Comparison of ENCODE assay signal across 8 mouse cellular contexts in genomic region chr9:119976704-119977556, GRCm38 (mm10). TPM values are rescaled to one million over a fixed set of nuclear protein-coding genes. Genes with fewer than 3 reads are reported as not detected.
DNase-seq lines count a peak whose midpoint lies in the region; ATAC-seq lines count a peak whose summit lies in the region.

No protein-coding gene starts in this region.

- H3K36me3 ChIP-seq in forebrain, embryonic 10.5 days (replicated peaks): peaks cover 40% of the 10 kb centered on the region
- no peaks in the 10 kb centered on the region for H3K36me3 ChIP-seq in forebrain, embryonic 11.5 days (ENCODE audit: control insufficient read depth, insufficient read depth, low read length)
- peaks cover 30% of the 10 kb centered on the region for H3K36me3 ChIP-seq in midbrain, embryonic 10.5 days
- no peaks in the 10 kb centered on the region for H3K36me3 ChIP-seq in midbrain, embryonic 16.5 days (ENCODE audit: control insufficient read depth, insufficient read depth, low read length)
- peaks cover 29% of the 10 kb centered on the region for H3K36me3 ChIP-seq in limb, embryonic 15.5 days
- peaks cover 31% of the 10 kb centered on the region for H3K36me3 ChIP-seq in hindbrain, embryonic 10.5 days

- no peak overlapping the region for H3K9ac ChIP-seq in forebrain, embryonic 11.5 days (ENCODE audit: low read length)
- H3K9ac ChIP-seq in midbrain, embryonic 16.5 days (ENCODE audit: low read depth, low read length): no peak overlapping the region
- no peak overlapping the region for H3K9ac ChIP-seq in limb, embryonic 15.5 days

- no peak overlapping the region for H3K4me2 ChIP-seq in forebrain, embryonic 11.5 days (ENCODE audit: low read depth, low read length, severe bottlenecking)
- no peak overlapping the region for H3K4me2 ChIP-seq in midbrain, embryonic 16.5 days (ENCODE audit: low read length)
- no peak overlapping the region for H3K4me2 ChIP-seq in limb, embryonic 15.5 days

- peak overlapping the region; percentile 42 for H3K27ac ChIP-seq in forebrain, embryonic 10.5 days
- H3K27ac ChIP-seq in forebrain, embryonic 11.5 days (ENCODE audit: low read depth, low read length): no peak overlapping the region
- 0 out of 2 replicates have a peak overlapping the region, but pooled peaks have one; percentile 33 for H3K27ac ChIP-seq in midbrain, embryonic 10.5 days (replicated peaks)
- H3K27ac ChIP-seq in midbrain, embryonic 16.5 days (ENCODE audit: low read length): no peak overlapping the region
- H3K27ac ChIP-seq in limb, embryonic 15.5 days: peak overlapping the region; percentile 27; the same call in 1 of the 2 replicates
- H3K27ac ChIP-seq in hindbrain, embryonic 10.5 days: no peak overlapping the region; the same call in 1 of the 2 replicates

- WGBS in forebrain, embryonic 10.5 days: 64% methylated on average over 17 of the region's 17 CpGs
- WGBS in forebrain, embryonic 11.5 days: 68% methylated on average over 17 of the region's 17 CpGs
- WGBS in midbrain, embryonic 10.5 days: 66% methylated on average over 17 of the region's 17 CpGs
- WGBS in midbrain, embryonic 16.5 days: 65% methylated on average over 17 of the region's 17 CpGs
- 26% methylated on average over 17 of the region's 17 CpGs for WGBS in limb, embryonic 15.5 days
- WGBS in hindbrain, embryonic 10.5 days: 64% methylated on average over 17 of the region's 17 CpGs

- no peak overlapping the region for H3K4me3 ChIP-seq in forebrain, embryonic 10.5 days
- no peak overlapping the region for H3K4me3 ChIP-seq in forebrain, embryonic 11.5 days (ENCODE audit: low read depth, low read length)
- no peak overlapping the region for H3K4me3 ChIP-seq in midbrain, embryonic 10.5 days
- no peak overlapping the region for H3K4me3 ChIP-seq in midbrain, embryonic 16.5 days (ENCODE audit: low read depth, low read length)
- H3K4me3 ChIP-seq in limb, embryonic 15.5 days: no peak overlapping the region
- H3K4me3 ChIP-seq in hindbrain, embryonic 10.5 days: no peak overlapping the region

- H3K9me3 ChIP-seq in forebrain, embryonic 10.5 days: 0 out of 2 replicates have a peak, but pooled peaks cover 3% of the 10 kb centered on the region
- H3K9me3 ChIP-seq in forebrain, embryonic 11.5 days (ENCODE audit: control insufficient read depth, low read length): no peaks in the 10 kb centered on the region
- no peaks in the 10 kb centered on the region for H3K9me3 ChIP-seq in midbrain, embryonic 10.5 days (replicated peaks)
- H3K9me3 ChIP-seq in midbrain, embryonic 16.5 days (replicated peaks; ENCODE audit: control insufficient read depth, low read length, poor library complexity, severe bottlenecking): no peaks in the 10 kb centered on the region
- H3K9me3 ChIP-seq in limb, embryonic 15.5 days: no peaks in the 10 kb centered on the region
- no peaks in the 10 kb centered on the region for H3K9me3 ChIP-seq in hindbrain, embryonic 10.5 days

- H3K4me1 ChIP-seq in forebrain, embryonic 10.5 days: peaks cover 55% of the 10 kb centered on the region
- H3K4me1 ChIP-seq in forebrain, embryonic 11.5 days (replicated peaks; ENCODE audit: control insufficient read depth, insufficient read depth, low read length): peaks cover 17% of the 10 kb centered on the region
- H3K4me1 ChIP-seq in midbrain, embryonic 10.5 days: peaks cover 54% of the 10 kb centered on the region
- peaks cover 12% of the 10 kb centered on the region for H3K4me1 ChIP-seq in midbrain, embryonic 16.5 days (ENCODE audit: control insufficient read depth, insufficient read depth, low read length)
- peaks cover 48% of the 10 kb centered on the region for H3K4me1 ChIP-seq in limb, embryonic 15.5 days
- peaks cover 54% of the 10 kb centered on the region for H3K4me1 ChIP-seq in hindbrain, embryonic 10.5 days (replicated peaks)

- ATAC-seq in forebrain, embryonic 11.5 days (replicated peaks; ENCODE audit: low FRiP score): no peak
- no peak for ATAC-seq in midbrain, embryonic 16.5 days
- no peak for ATAC-seq in limb, embryonic 15.5 days (ENCODE audit: insufficient number of reproducible peaks, low FRiP score, low TSS enrichment, low read depth)

- no peaks in the 10 kb centered on the region for H3K27me3 ChIP-seq in forebrain, embryonic 10.5 days (ENCODE audit: poor library complexity, severe bottlenecking)
- H3K27me3 ChIP-seq in forebrain, embryonic 11.5 days (ENCODE audit: control insufficient read depth, insufficient read depth, low read length): no peaks in the 10 kb centered on the region
- 0 out of 2 replicates have a peak, but pooled peaks cover 5% of the 10 kb centered on the region for H3K27me3 ChIP-seq in midbrain, embryonic 10.5 days (ENCODE audit: low read depth, poor library complexity, severe bottlenecking)
- H3K27me3 ChIP-seq in midbrain, embryonic 16.5 days (ENCODE audit: control insufficient read depth, insufficient read depth, low read depth, low read length): no peaks in the 10 kb centered on the region
- no peaks in the 10 kb centered on the region for H3K27me3 ChIP-seq in limb, embryonic 15.5 days
- H3K27me3 ChIP-seq in hindbrain, embryonic 10.5 days (ENCODE audit: insufficient read depth, poor library complexity, severe bottlenecking): no peaks in the 10 kb centered on the region; the same call in 1 of the 2 replicates

- DNase-seq in forebrain, embryonic 10.5 days (ENCODE audit: extremely low spot score, low spot score): no peak
- DNase-seq in forebrain, embryonic 11.5 days (ENCODE audit: low spot score): no peak
- DNase-seq in midbrain, embryonic 10.5 days (ENCODE audit: low spot score): no peak
- DNase-seq in thymus, postnatal 25 days: peak; percentile 50
- DNase-seq in embryo, embryonic 9.5 days (ENCODE audit: extremely low spot score): no peak
- no peak for DNase-seq in hindbrain, embryonic 10.5 days (ENCODE audit: low spot score)

RNA-seq across cellular contexts. Expression of gene Csrnp1, which starts 7.5 kb away (rescaled TPM):
- 3.3 and 4.2 TPM in 2 replicates for polyA plus RNA-seq in forebrain, embryonic 10.5 days (2016; fragmentation: Nextera tagmentation; extraction: Ambion mirVana)
- 1.5 and 1.6 TPM in 2 replicates for polyA plus RNA-seq in forebrain, embryonic 11.5 days (2014; fragmentation: Nextera tagmentation; extraction: Ambion mirVana)
- 1.9 and 2.7 TPM in 2 replicates for polyA plus RNA-seq in midbrain, embryonic 10.5 days (2016; fragmentation: Nextera tagmentation; extraction: Ambion mirVana)
- 0.75 and 1.0 TPM in 2 replicates for polyA plus RNA-seq in midbrain, embryonic 16.5 days (2015; fragmentation: Nextera tagmentation; extraction: Ambion mirVana)
- 8.3 and 9.1 TPM in 2 replicates for polyA plus RNA-seq in limb, embryonic 15.5 days (2015; fragmentation: Nextera tagmentation; extraction: Ambion mirVana)
- 3.5 and 4.6 TPM in 2 replicates for polyA plus RNA-seq in hindbrain, embryonic 10.5 days (2016; fragmentation: Nextera tagmentation; extraction: Ambion mirVana)

RNA-seq across cellular contexts. Expression of gene Ttc21a, which starts 39.5 kb away (rescaled TPM):
- polyA plus RNA-seq in forebrain, embryonic 10.5 days (2016; fragmentation: Nextera tagmentation; extraction: Ambion mirVana): 0.31 and 0.42 TPM in 2 replicates
- 0.11 and 0.33 TPM in 2 replicates for polyA plus RNA-seq in forebrain, embryonic 11.5 days (2014; fragmentation: Nextera tagmentation; extraction: Ambion mirVana)
- 0.16 and 0.42 TPM in 2 replicates for polyA plus RNA-seq in midbrain, embryonic 10.5 days (2016; fragmentation: Nextera tagmentation; extraction: Ambion mirVana)
- polyA plus RNA-seq in midbrain, embryonic 16.5 days (2015; fragmentation: Nextera tagmentation; extraction: Ambion mirVana): 1.0 and 1.3 TPM in 2 replicates
- polyA plus RNA-seq in limb, embryonic 15.5 days (2015; fragmentation: Nextera tagmentation; extraction: Ambion mirVana): 0.09 and 0.13 TPM in 2 replicates
- 0.71 and 1.4 TPM in 2 replicates for polyA plus RNA-seq in hindbrain, embryonic 10.5 days (2016; fragmentation: Nextera tagmentation; extraction: Ambion mirVana)

RNA-seq across cellular contexts. Expression of gene Gorasp1, which starts 39.6 kb away (rescaled TPM):
- polyA plus RNA-seq in forebrain, embryonic 10.5 days (2016; fragmentation: Nextera tagmentation; extraction: Ambion mirVana): 29.9 and 30.4 TPM in 2 replicates
- polyA plus RNA-seq in forebrain, embryonic 11.5 days (2014; fragmentation: Nextera tagmentation; extraction: Ambion mirVana): 19.3 and 25.7 TPM in 2 replicates
- 27.3 and 29.4 TPM in 2 replicates for polyA plus RNA-seq in midbrain, embryonic 10.5 days (2016; fragmentation: Nextera tagmentation; extraction: Ambion mirVana)
- polyA plus RNA-seq in midbrain, embryonic 16.5 days (2015; fragmentation: Nextera tagmentation; extraction: Ambion mirVana): 27.3 and 29.2 TPM in 2 replicates
- 35.5 and 35.8 TPM in 2 replicates for polyA plus RNA-seq in limb, embryonic 15.5 days (2015; fragmentation: Nextera tagmentation; extraction: Ambion mirVana)
- polyA plus RNA-seq in hindbrain, embryonic 10.5 days (2016; fragmentation: Nextera tagmentation; extraction: Ambion mirVana): 27.8 and 29.6 TPM in 2 replicates

RNA-seq across cellular contexts. Expression of gene Xirp1, which starts 46.5 kb away (rescaled TPM):
- not detected in 2 replicates for polyA plus RNA-seq in forebrain, embryonic 10.5 days (2016; fragmentation: Nextera tagmentation; extraction: Ambion mirVana)
- polyA plus RNA-seq in forebrain, embryonic 11.5 days (2014; fragmentation: Nextera tagmentation; extraction: Ambion mirVana): not detected in 2 replicates
- polyA plus RNA-seq in midbrain, embryonic 10.5 days (2016; fragmentation: Nextera tagmentation; extraction: Ambion mirVana): not detected in 2 replicates
- polyA plus RNA-seq in midbrain, embryonic 16.5 days (2015; fragmentation: Nextera tagmentation; extraction: Ambion mirVana): not detected in 2 replicates
- polyA plus RNA-seq in limb, embryonic 15.5 days (2015; fragmentation: Nextera tagmentation; extraction: Ambion mirVana): 1.2 and 4.8 TPM in 2 replicates
- polyA plus RNA-seq in hindbrain, embryonic 10.5 days (2016; fragmentation: Nextera tagmentation; extraction: Ambion mirVana): 0.05 and 0.44 TPM in 2 replicates

Comparison
In these comparisons a context has a peak if more than half of its experiments do, and no peak if none do; other contexts are left out.
1. H3K27ac ChIP-seq: peak in forebrain, embryonic 10.5 days (single experiment), midbrain, embryonic 10.5 days (single experiment) and limb, embryonic 15.5 days (single experiment); none in forebrain, embryonic 11.5 days (single experiment), midbrain, embryonic 16.5 days (single experiment) and hindbrain, embryonic 10.5 days (single experiment).